Mouse (Mus musculus): ENCODE results near the gene 1500009C09Rik. TPM values are rescaled to one million over a fixed set of nuclear protein-coding genes. Genes with fewer than 3 reads are reported as not detected.
"Not testable (repeated sequence)": the region's sequence is repeated elsewhere in the genome, so short reads cannot be mapped to it uniquely, and the experiment has no call there.

Gene 1500009C09Rik
- total RNA-seq, 4 experiments from 2014 or later, result 91.7 to 112 (median 104) TPM

GRCm38 (mm10) chr15:82218778-82219666 is 33.2 kb upstream of the 1500009C09Rik start:
- no peak for DNase-seq (ENCODE audit: low spot score in 2 of 2)

DNA sequence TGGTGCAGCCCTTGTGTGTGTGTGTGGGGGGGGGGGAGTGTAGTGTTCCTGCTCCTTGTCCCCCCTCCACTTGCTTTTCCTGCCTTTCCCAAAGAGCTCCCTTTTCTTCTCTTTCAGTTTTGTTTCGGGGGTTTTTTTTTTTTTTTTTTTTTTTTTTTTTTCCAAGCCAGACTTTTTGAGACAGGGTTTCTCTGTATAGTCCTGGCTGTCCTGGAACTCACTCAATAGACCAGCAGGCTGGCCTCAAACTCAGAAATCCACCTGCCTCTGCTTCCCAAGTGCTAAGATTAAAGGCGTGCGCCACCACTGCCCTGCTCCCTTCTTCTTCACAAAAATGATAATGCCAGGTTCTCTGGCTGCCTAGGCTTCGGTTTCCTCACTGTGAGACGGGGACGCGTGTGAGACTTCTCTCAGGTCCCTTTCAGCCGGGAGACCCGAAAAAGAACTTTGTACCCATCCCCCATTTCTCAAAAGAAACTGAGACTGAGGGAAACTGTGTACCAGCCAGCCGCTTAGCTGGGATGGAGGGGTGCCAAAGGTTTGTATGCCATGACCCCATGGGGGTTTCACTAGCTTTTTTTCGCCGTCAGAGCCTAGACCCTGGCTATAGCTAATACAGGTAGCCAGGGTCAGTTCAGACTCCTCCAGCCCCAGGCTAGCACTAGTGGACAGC is 32.1 kb upstream of the 1500009C09Rik start:
- DNase-seq (ENCODE audit: low spot score in 2 of 2), result no peak

- DNase-seq (ENCODE audit: low spot score in 2 of 2), result no peak
These were observed 30.9 kb upstream of the 1500009C09Rik start for GRCm38 (mm10) chr15:82221104-82221860.

- DNase-seq (ENCODE audit: low spot score in 2 of 2), result no peak
These were observed 28.9 kb upstream of the 1500009C09Rik start for GRCm38 (mm10) chr15:82223251-82223650.

- no peak for DNase-seq (ENCODE audit: low spot score in 2 of 2)
These were observed 28.3 kb upstream of the 1500009C09Rik start, which contains the start of gene Tnfrsf13c for GRCm38 (mm10) chr15:82223657-82224601. Gene Tnfrsf13c (minus strand): TSS chr15:82224369.

DNA sequence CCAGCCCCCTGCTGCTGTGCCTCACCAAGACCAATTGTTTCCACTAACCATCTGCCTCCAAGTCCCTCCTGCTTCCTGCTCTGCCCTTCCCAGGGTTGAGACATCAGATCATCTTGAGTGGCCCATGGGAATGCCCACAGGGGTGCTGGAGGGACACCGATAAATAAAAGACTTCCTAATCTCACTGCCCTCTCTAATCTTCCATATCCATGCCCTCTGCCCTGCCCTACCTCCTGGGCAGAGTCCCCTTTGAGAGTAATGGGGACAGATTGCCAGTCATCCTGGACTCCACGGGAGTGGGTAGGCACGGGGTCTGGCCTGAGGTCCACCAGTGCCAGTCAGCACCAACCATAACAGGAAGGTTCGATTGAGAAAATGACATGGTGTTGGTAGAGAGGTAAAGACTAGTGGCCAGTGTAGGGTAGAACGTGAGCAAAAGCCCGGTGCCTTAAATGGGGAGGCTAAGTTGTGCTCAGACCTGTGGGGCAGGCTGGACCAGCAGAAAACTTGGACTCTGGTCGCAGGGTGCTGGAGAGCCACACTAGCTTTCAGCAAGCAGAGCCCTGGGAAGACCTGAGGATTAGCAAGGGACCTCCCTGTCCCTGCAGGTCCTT is 27.5 kb upstream of the 1500009C09Rik start:
- DNase-seq (ENCODE audit: low spot score in 2 of 2), result no peak

DNA sequence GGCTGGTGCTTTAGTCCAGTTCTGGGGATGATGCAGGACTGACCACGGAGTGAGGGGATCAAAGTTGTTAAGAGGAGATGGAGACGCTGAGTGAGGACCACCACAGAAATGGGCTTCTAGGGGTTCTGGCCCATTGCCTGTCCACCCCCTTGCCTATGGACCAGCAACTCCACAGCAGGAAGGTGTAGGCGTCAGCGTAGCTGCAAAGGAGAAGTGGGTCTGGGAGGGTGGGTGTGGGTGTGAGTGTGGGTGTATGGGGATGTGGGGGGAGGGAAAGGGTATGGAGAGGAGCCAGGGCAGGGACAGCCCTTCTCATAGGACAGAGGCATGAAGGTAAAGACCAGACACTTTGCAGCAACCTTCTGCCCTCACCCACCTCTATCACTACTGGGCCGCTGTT is 26.4 kb upstream of the 1500009C09Rik start:
- no peak for DNase-seq (ENCODE audit: low spot score in 2 of 2)

GRCm38 (mm10) chr15:82229542-82230045 is 22.6 kb upstream of the 1500009C09Rik start:
- no peak for DNase-seq (ENCODE audit: low spot score in 2 of 2)

DNA sequence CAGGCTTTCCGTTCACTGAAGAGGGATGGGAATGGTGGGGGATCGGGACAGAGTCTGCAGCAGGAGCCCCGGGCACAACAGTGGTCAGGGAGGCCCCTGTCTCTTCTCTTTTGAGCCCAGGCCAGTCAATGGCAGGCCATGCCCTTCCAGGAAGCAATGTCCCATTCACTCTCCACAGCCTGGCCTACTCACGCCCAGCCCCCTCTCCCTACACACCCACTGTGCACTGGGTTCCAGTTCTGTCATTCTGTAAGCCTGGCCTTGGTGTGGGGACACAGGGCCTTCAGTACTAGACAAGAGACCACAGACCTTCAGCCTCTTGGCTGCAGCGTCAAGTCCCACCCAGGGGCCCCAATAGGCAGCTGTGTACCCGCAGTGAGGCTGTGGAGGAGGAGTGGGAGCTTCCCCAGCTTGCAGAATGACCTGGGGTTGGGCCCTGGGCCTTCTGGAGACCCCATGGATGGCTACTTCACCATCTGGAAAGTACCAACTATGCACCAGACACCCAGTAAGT is 22.0 kb upstream of the 1500009C09Rik start:
- DNase-seq (ENCODE audit: low spot score in 2 of 2), result no peak

DNA sequence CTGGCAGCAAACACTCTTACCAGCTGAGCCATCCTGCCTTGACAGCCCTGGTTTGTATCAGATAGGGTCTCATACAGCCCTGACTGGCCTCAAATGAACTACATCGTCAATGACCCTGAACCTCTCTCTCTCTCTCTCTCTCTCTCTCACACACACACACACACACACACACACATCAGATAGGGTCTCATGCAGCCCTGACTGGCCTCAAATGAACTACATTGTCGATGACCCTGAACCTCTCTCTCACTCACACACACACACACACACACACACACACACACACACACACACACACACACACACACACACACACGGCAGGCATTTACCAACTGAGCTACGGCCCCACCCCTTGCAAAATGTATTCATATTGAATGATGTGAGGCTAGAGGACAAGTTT is 21.1 kb upstream of the 1500009C09Rik start:
- DNase-seq (ENCODE audit: low spot score in 2 of 2), result no peak

DNA sequence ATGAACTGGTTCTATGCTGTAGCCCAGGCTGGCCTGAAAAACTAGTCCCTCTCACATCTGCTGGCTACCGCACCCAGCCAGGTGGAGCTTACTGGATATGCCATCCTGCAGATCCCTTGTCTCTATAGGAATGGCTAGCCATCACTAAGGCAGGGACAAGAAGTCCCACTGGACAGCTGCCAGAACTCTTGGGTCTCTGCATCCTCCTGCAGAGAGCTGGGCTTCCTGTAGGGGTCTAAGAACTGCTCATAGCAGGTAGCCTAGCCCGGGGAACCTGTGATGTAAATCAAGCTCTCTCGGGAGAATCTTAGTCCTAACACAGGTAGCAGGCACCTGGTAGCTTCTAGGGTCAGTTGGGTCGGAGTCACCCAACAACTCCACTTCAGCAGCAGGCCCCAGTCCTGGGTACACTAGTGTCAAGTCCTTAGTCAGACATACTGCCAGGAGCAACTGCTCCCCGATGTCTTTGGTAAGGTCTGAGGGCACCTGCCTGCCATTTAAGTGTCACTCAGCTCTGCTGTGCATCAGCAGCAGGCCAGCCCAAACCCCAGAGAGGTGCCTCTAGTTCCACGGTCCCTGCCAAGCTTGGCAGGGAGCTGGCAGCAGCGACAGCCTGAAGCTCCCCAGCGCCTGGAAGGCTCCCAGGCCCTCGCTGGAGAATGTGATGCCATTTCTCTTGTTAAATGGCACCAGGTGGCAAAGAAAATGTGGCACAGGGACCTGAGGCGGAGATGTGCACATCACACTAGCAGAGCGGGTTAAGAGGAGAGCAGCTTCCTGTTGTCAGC is 20.4 kb upstream of the 1500009C09Rik start:
- peak in 1 of 2 experiments; percentile 48 for DNase-seq (ENCODE audit: low spot score in 2 of 2)

GRCm38 (mm10) chr15:82232651-82233050 is 19.5 kb upstream of the 1500009C09Rik start:
- DNase-seq (ENCODE audit: low spot score in 2 of 2), result no peak

DNA sequence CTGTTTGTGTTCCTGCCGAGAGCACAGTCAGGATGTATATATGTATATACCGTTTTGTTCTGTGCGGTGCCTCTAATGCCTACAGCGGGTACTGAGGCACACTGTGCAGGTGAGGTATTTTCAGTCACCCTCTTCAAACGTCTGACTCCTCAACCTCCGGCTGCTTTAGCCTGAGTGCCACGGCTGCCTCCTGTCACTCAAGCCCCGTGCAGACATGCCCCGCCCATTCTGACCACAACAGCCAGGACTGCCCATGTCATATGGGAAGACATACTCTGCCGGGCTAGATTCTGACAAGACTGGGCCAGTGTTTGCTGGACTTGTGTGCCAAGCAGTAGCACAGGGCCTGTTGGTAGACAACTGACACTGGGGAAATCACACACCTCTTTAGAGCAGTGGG is 16.5 kb upstream of the 1500009C09Rik start:
- DNase-seq (ENCODE audit: low spot score in 2 of 2), result no peak

DNA sequence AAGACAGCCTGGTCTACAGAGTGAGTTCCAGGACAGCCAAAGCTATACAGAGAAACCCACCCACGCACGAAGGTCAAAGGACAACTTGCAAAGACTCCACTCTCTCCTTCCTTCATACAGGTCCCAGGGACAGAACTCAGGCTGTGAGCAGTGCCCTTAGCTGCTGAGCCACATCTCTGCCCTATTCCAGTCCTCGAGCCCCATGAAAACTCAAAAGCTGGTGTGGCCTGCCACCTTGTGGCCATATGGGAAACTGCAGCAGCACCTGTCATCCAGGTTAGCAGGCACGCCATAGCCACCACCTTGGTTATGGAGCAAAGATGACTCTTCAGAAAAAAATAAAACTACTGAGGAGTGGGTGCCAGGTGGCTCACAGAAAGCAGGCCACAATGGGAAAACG is 15.6 kb upstream of the 1500009C09Rik start:
- peak; percentile 66 to 84 for DNase-seq (ENCODE audit: low spot score in 2 of 2)

- DNase-seq (ENCODE audit: low spot score in 2 of 2), result no peak
These were observed 8.9 kb upstream of the 1500009C09Rik start for GRCm38 (mm10) chr15:82243311-82243710.

- DNase-seq (ENCODE audit: low spot score in 2 of 2), result no peak
These were observed 8.5 kb upstream of the 1500009C09Rik start for GRCm38 (mm10) chr15:82243742-82244114.

DNA sequence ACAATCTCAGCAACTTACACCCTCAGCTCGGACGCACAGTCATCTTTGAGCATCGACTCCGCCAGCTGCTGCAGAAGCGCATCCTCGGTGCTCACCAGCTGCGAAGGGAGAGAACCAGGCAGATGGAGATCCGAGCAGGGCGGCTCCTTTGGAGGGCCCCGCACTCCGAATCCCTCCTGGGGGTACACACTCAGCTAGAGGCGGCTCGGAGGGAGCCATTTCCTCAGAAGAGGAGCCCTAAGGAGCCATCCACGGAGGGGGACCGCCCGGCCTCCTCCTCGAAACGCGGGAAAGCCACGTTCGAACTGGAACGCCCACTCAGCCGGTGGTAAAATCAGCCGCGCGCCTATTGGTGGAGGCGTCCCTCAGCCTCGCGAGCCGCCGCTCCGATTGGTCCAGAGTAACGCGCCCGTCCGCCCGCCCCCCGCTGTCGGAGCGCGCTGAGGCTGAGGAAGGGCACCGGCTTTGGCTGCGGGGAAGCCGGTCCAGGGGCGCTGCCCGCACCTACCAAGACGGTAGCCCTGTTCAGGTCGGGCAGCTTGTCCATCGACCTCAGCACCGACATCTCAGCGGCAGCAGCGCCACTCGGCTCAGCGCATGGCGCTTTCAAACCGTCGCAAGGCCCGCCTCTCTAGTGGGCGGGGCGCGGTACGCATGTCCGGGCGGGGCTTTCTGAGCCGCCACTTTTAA is 7.9 kb upstream of the 1500009C09Rik start, which contains the start of gene Cenpm:
Cenpm (minus strand) TSS at position 634 of the 690 bp plus-strand sequence.
- peak; percentile 84 to 91 for DNase-seq (ENCODE audit: low spot score in 2 of 2)

- DNase-seq (ENCODE audit: low spot score in 2 of 2), result not testable (repeated sequence)
These were observed 7.4 kb upstream of the 1500009C09Rik start for GRCm38 (mm10) chr15:82244805-82245161.

Data from layer of hippocampus, adult 8-10 months (tissue).